ENCODE assay signal across 28 mouse cellular contexts in the genomic region with DNA sequence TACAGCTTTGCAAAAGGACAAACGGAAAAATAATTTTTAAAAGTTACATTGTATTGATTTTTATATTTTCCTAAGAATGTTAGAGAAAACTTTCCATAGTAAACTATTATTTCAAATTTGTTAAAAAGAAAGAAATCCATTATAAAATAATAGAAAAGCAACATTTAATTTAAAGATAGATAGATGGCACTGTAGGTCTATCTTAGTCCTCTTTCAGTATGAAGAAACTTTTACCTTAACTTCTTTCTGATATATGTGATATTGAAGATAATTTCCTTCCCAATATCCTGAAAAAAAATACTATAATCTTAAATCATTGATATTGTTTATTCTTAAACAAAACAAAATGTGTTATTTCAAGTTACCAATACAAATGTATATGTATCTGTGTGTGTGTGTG. TPM values are rescaled to one million over a fixed set of nuclear protein-coding genes. Genes with fewer than 3 reads are reported as not detected.
DNase-seq lines count a peak whose midpoint lies in the region; ATAC-seq and TF ChIP-seq lines count a peak whose summit lies in the region.
"Had no signal": no experiment of that assay in that cellular context is flagged by ENCODE, and none has a peak within 500 bp of the region (broad histone marks: within the 10 kb centered on the region; RNA-seq: fewer than 3 reads in every experiment).

No protein-coding gene starts in this region.

- no peak overlapping the region for H3K4me2 ChIP-seq in midbrain, postnatal 0 days (ENCODE audit: low read depth, low read length, poor library complexity, severe bottlenecking)
- no peak overlapping the region for H3K4me2 ChIP-seq in kidney, embryonic 14.5 days (replicated peaks; ENCODE audit: low read depth, low read length)
- H3K4me2 ChIP-seq: embryonic facial prominence, embryonic 12.5 days; forebrain, embryonic 13.5 days; forebrain, embryonic 15.5 days had no signal

- TF ChIP-seq CTCF in layer of hippocampus, adult 2 months (conservative IDR thresholded peaks at IDR 0.05) = peak; percentile 70
- peak; percentile 53 for TF ChIP-seq CTCF in midbrain, postnatal 0 days (IDR thresholded peaks at IDR 0.05)
- 0 out of 6 replicates have a peak, but pooled peaks of 1 of the 3 experiments have one; percentile 5 for TF ChIP-seq CTCF in MEL (IDR thresholded peaks at IDR 0.05 in 2 of 3, conservative IDR thresholded peaks at IDR 0.05 in 1 of 3; ENCODE audit: control insufficient read depth in 1 of 3, insufficient read depth in 1 of 3, low read depth in 2 of 3, low read length in 3 of 3, poor library complexity in 1 of 3, severe bottlenecking in 1 of 3)

- no peak for TF ChIP-seq EP300 in MEL (IDR thresholded peaks at IDR 0.05; ENCODE audit: low read depth in 1 of 2, low read length in 2 of 2)

- H3K27me3 ChIP-seq in midbrain, postnatal 0 days (ENCODE audit: insufficient read depth, low read length) = no peaks in the 10 kb centered on the region
- H3K27me3 ChIP-seq in midbrain, embryonic 10.5 days (ENCODE audit: low read depth, poor library complexity, severe bottlenecking) = no peaks in the 10 kb centered on the region
- H3K27me3 ChIP-seq in MEL (ENCODE audit: control insufficient read depth in 1 of 2, insufficient read depth in 2 of 2, low read length in 2 of 2) = no peaks in the 10 kb centered on the region
- no peaks in the 10 kb centered on the region for H3K27me3 ChIP-seq in kidney, embryonic 14.5 days (ENCODE audit: control insufficient read depth, insufficient read depth, low read length)
- H3K27me3 ChIP-seq: CH12.LX; embryonic facial prominence, embryonic 12.5 days; forebrain, embryonic 13.5 days; forebrain, embryonic 15.5 days had no signal

- 91% methylated on average over 1 of the region's 1 CpGs for WGBS in midbrain, postnatal 0 days
- WGBS in midbrain, embryonic 10.5 days = 81% methylated on average over 1 of the region's 1 CpGs
- WGBS in kidney, embryonic 14.5 days = 78% methylated on average over 1 of the region's 1 CpGs

- no peaks in the 10 kb centered on the region for H3K36me3 ChIP-seq in midbrain, postnatal 0 days (ENCODE audit: insufficient read depth, low read length)
- no peaks in the 10 kb centered on the region for H3K36me3 ChIP-seq in midbrain, embryonic 10.5 days
- no peaks in the 10 kb centered on the region for H3K36me3 ChIP-seq in MEL (ENCODE audit: control insufficient read depth in 1 of 2, insufficient read depth in 2 of 2, low read length in 2 of 2)
- no peaks in the 10 kb centered on the region for H3K36me3 ChIP-seq in kidney, embryonic 14.5 days (ENCODE audit: control insufficient read depth, insufficient read depth, low read length)
- H3K36me3 ChIP-seq: embryonic facial prominence, embryonic 10.5 days; embryonic facial prominence, embryonic 12.5 days; forebrain, embryonic 15.5 days; G1E had no signal

- no peak overlapping the region for H3K9ac ChIP-seq in midbrain, postnatal 0 days (replicated peaks; ENCODE audit: low read length, poor library complexity, severe bottlenecking)
- no peak overlapping the region for H3K9ac ChIP-seq in MEL (ENCODE audit: control insufficient read depth, low read depth, low read length, poor library complexity, severe bottlenecking)
- no peak overlapping the region for H3K9ac ChIP-seq in kidney, embryonic 14.5 days (ENCODE audit: low read depth, low read length)
- H3K9ac ChIP-seq: embryonic facial prominence, embryonic 12.5 days; forebrain, embryonic 13.5 days; forebrain, embryonic 15.5 days; forebrain, postnatal 0 days had no signal

- no peak overlapping the region for H3K27ac ChIP-seq in layer of hippocampus, adult 2 months
- no peak overlapping the region for H3K27ac ChIP-seq in midbrain, postnatal 0 days (ENCODE audit: low read depth, low read length)
- no peak overlapping the region for H3K27ac ChIP-seq in midbrain, embryonic 10.5 days (replicated peaks)
- no peak overlapping the region for H3K27ac ChIP-seq in MEL (ENCODE audit: control insufficient read depth, low read depth, low read length)
- no peak overlapping the region for H3K27ac ChIP-seq in kidney, embryonic 14.5 days (ENCODE audit: low read depth, low read length)
- H3K27ac ChIP-seq: embryonic facial prominence, embryonic 10.5 days; embryonic facial prominence, embryonic 12.5 days; forebrain, embryonic 13.5 days; forebrain, embryonic 15.5 days had no signal

- no peak for DNase-seq in layer of hippocampus, adult 2 months (ENCODE audit: low spot score in 2 of 2)
- no peak for DNase-seq in layer of hippocampus, adult 9-10 months (ENCODE audit: low spot score)
- DNase-seq in midbrain, postnatal 0 days (ENCODE audit: low spot score) = no peak
- no peak for DNase-seq in midbrain, embryonic 10.5 days (ENCODE audit: low spot score)
- DNase-seq in MEL (ENCODE audit: low read depth, low spot score) = no peak
- no peak for DNase-seq in spleen, postnatal 4 days (ENCODE audit: low spot score in 2 of 2)
- DNase-seq: adrenal gland, adult 2 months; adrenal gland, postnatal 10 days; adrenal gland, postnatal 25 days; B cell, adult 2 months; cerebellum, adult 11-12 months; cerebellum, adult 2 months; cerebellum, adult 9-10 months; cerebellum, postnatal 10 days; cerebellum, postnatal 25 days; forebrain, postnatal 0 days had no signal

- H3K4me3 ChIP-seq in layer of hippocampus, adult 2 months = no peak overlapping the region
- no peak overlapping the region for H3K4me3 ChIP-seq in midbrain, postnatal 0 days (ENCODE audit: low read depth, low read length)
- H3K4me3 ChIP-seq in midbrain, embryonic 10.5 days = no peak overlapping the region
- no peak overlapping the region for H3K4me3 ChIP-seq in MEL (ENCODE audit: control insufficient read depth in 1 of 2, insufficient read depth in 1 of 2, low read depth in 2 of 2, low read length in 2 of 2)
- H3K4me3 ChIP-seq in kidney, embryonic 14.5 days (ENCODE audit: low read length) = no peak overlapping the region
- H3K4me3 ChIP-seq: embryonic facial prominence, embryonic 10.5 days; embryonic facial prominence, embryonic 12.5 days; forebrain, embryonic 13.5 days; forebrain, embryonic 15.5 days had no signal

- no peaks in the 10 kb centered on the region for H3K4me1 ChIP-seq in midbrain, postnatal 0 days (ENCODE audit: insufficient read depth, low read length)
- H3K4me1 ChIP-seq in midbrain, embryonic 10.5 days = no peaks in the 10 kb centered on the region
- no peaks in the 10 kb centered on the region for H3K4me1 ChIP-seq in MEL (ENCODE audit: control insufficient read depth in 1 of 2, insufficient read depth in 2 of 2, low read length in 2 of 2)
- H3K4me1 ChIP-seq in kidney, embryonic 14.5 days (ENCODE audit: control insufficient read depth, insufficient read depth, low read length) = no peaks in the 10 kb centered on the region
- H3K4me1 ChIP-seq: embryonic facial prominence, embryonic 10.5 days; embryonic facial prominence, embryonic 12.5 days; forebrain, embryonic 13.5 days; forebrain, embryonic 15.5 days had no signal

- no peak for TF ChIP-seq POLR2A in MEL (IDR thresholded peaks at IDR 0.05; ENCODE audit: control insufficient read depth in 1 of 2, insufficient read depth in 1 of 2, low read depth in 1 of 2, low read length in 2 of 2, poor library complexity in 1 of 2)

- ATAC-seq in midbrain, postnatal 0 days (ENCODE audit: low FRiP score) = no peak
- ATAC-seq in kidney, embryonic 14.5 days (ENCODE audit: low FRiP score, low TSS enrichment) = no peak
- ATAC-seq: CD4-positive, CD25-positive, alpha-beta regulatory T cell, adult 4 months; forebrain, embryonic 13.5 days; forebrain, embryonic 15.5 days; forebrain, postnatal 0 days had no signal

- no peaks in the 10 kb centered on the region for H3K79me2 ChIP-seq in MEL (ENCODE audit: control insufficient read depth, insufficient read depth, low read length, poor library complexity)

- TF ChIP-seq RAD21 in MEL (IDR thresholded peaks at IDR 0.05; ENCODE audit: low read depth, low read length) = peak; percentile 54

- H3K9me3 ChIP-seq in midbrain, postnatal 0 days (ENCODE audit: low read length) = no peaks in the 10 kb centered on the region
- 0 out of 2 replicates have a peak, but pooled peaks cover 3% of the 10 kb centered on the region for H3K9me3 ChIP-seq in midbrain, embryonic 10.5 days (replicated peaks)
- H3K9me3 ChIP-seq in MEL (replicated peaks; ENCODE audit: insufficient read depth, low read length) = no peaks in the 10 kb centered on the region
- H3K9me3 ChIP-seq in kidney, embryonic 14.5 days (ENCODE audit: control insufficient read depth, low read length) = no peaks in the 10 kb centered on the region
- H3K9me3 ChIP-seq: embryonic facial prominence, embryonic 12.5 days; forebrain, embryonic 13.5 days; forebrain, embryonic 15.5 days had no signal

TF ChIP-seq in MEL, 35 proteins besides CTCF, POLR2A, EP300 and RAD21:
- no peak for TF ChIP-seq TBP (IDR thresholded peaks at IDR 0.05; ENCODE audit: low read depth, low read length)
- no peak for TF ChIP-seq RCOR1 (IDR thresholded peaks at IDR 0.05; ENCODE audit: low read depth, low read length)
- no peak for TF ChIP-seq ZC3H11A (IDR thresholded peaks at IDR 0.05; ENCODE audit: low read depth, low read length)
- no peak for TF ChIP-seq POLR2AphosphoS2 (IDR thresholded peaks at IDR 0.05; ENCODE audit: low read length)
- no peak for TF ChIP-seq NELFE (IDR thresholded peaks at IDR 0.05; ENCODE audit: low read depth, low read length)

RNA-seq across cellular contexts. Expression of a gene that starts 24.6 kb away (rescaled TPM):
- not detected for total RNA-seq in layer of hippocampus, adult 2 months (2021)
- total RNA-seq in midbrain, postnatal 0 days (2014; rRNA removed) = not detected in 2 replicates
- polyA plus RNA-seq in midbrain, postnatal 0 days (2015; fragmentation: Nextera tagmentation; extraction: Ambion mirVana) = not detected in 2 replicates
- polyA plus RNA-seq in midbrain, embryonic 10.5 days (2016; fragmentation: Nextera tagmentation; extraction: Ambion mirVana) = not detected in 2 replicates
- not detected in 2 replicates for total RNA-seq in MEL (2012; rRNA removed)
- polyA plus RNA-seq in MEL (2012; ENCODE audit: insufficient read depth in 1 of 2, insufficient read length in 2 of 2, low read depth in 1 of 2, low replicate concordance in 2 of 2, missing spikeins in 1 of 2) = not detected
- polyA plus RNA-seq in kidney, embryonic 14.5 days (2014; fragmentation: Nextera tagmentation; extraction: Ambion mirVana) = not detected in 2 replicates
- total RNA-seq: adrenal gland, adult 2 months; adrenal gland, postnatal 10 days; adrenal gland, postnatal 25 days; adrenal gland, postnatal 4 days; CH12.LX; forebrain, postnatal 0 days; G1E had no signal
- polyA plus RNA-seq: adrenal gland, adult 2 months; CD4-positive, CD25-positive, alpha-beta regulatory T cell, adult 4 months; cerebellum, adult 2 months; cortical plate, adult 2 months; embryonic facial prominence, embryonic 10.5 days; embryonic facial prominence, embryonic 12.5 days; embryonic facial prominence, embryonic 14.5 days; forebrain, embryonic 11.5 days; forebrain, embryonic 13.5 days; forebrain, embryonic 15.5 days; forebrain, postnatal 0 days; G1E had no signal
